In the genomic region with DNA sequence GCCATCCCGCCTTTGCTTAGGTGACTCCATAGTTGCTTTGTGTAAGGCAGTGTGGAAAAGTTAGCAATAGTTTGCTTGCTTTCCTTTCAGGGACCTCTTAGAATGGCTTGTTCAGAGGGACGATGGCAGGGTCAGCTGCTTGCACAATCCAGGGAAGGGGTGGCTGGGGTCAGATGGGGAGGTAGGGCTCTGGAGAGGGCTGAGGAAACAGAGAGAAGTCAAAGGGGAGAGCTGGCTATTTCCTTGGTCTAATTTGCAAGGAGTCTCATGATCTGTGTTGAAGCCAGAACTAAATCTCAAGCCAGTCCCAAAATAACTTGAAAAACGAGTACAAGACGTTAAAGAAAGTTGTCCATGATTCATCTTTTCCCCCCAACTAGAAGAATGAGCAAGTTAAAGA, we compare ENCODE assay signal across 13 mouse cellular contexts. TPM values are rescaled to one million over a fixed set of nuclear protein-coding genes. Genes with fewer than 3 reads are reported as not detected.
DNase-seq lines count a peak whose midpoint lies in the region; ATAC-seq and TF ChIP-seq lines count a peak whose summit lies in the region.
"Had no signal": no experiment of that assay in that cellular context is flagged by ENCODE, and none has a peak within 500 bp of the region (broad histone marks: within the 10 kb centered on the region; RNA-seq: fewer than 3 reads in every experiment).

No protein-coding gene starts in this region.

- no peak for TF ChIP-seq CTCF in heart, adult 2 months (IDR thresholded peaks at IDR 0.05)

- H3K27ac ChIP-seq in heart, adult 2 months, result peak overlapping the region; percentile 23
- H3K27ac ChIP-seq: hindbrain, embryonic 13.5 days; macrophage had no signal

- H3K4me1 ChIP-seq in heart, adult 2 months (ENCODE audit: control insufficient read depth, insufficient read depth, low read length), result peaks cover 1% of the 10 kb centered on the region; the same call in 1 of the 2 replicates
- H3K4me1 ChIP-seq in megakaryocyte, embryonic 14.5 days, result peaks cover 19% of the 10 kb centered on the region
- H3K4me1 ChIP-seq: hindbrain, embryonic 13.5 days had no signal

- no peak for ATAC-seq in megakaryocyte, adult 5-6 weeks (ENCODE audit: poor library complexity, severe bottlenecking)
- no peak for ATAC-seq in CD4-positive, CD25-positive, alpha-beta regulatory T cell, adult 4 months
- ATAC-seq: forebrain, embryonic 16.5 days had no signal

- H3K27me3 ChIP-seq in heart, adult 2 months (ENCODE audit: control insufficient read depth, insufficient read depth, low read length), result peaks cover 2% of the 10 kb centered on the region; the same call in 1 of the 2 replicates
- H3K27me3 ChIP-seq in megakaryocyte, embryonic 14.5 days (replicated peaks), result peaks cover 70% of the 10 kb centered on the region

- H3K9me3 ChIP-seq in megakaryocyte, embryonic 14.5 days, result no peaks in the 10 kb centered on the region
- H3K9me3 ChIP-seq: hindbrain, embryonic 13.5 days had no signal

- no peak for DNase-seq in heart, adult 2 months
- no peak for DNase-seq in heart, postnatal 25 days (ENCODE audit: low spot score)
- DNase-seq in kidney, postnatal 36 days, result peak; percentile 36 to 52
- DNase-seq in spleen, postnatal 10 days (ENCODE audit: low spot score in 2 of 2), result no peak
- DNase-seq: cerebellum, adult 11 months; retina, postnatal 1 day had no signal

- H3K36me3 ChIP-seq in heart, adult 2 months (ENCODE audit: control insufficient read depth, insufficient read depth, low read length), result no peaks in the 10 kb centered on the region
- H3K36me3 ChIP-seq in megakaryocyte, embryonic 14.5 days (replicated peaks; ENCODE audit: low read length), result no peaks in the 10 kb centered on the region
- H3K36me3 ChIP-seq: hindbrain, embryonic 13.5 days had no signal

- no peak for TF ChIP-seq POLR2A in heart, adult 2 months (IDR thresholded peaks at IDR 0.05; ENCODE audit: insufficient read depth, low read depth, low read length)

- no peak overlapping the region for H3K9ac ChIP-seq in heart, adult 2 months (ENCODE audit: low read depth, low read length)
- H3K9ac ChIP-seq: hindbrain, embryonic 13.5 days had no signal

- no peak overlapping the region for H3K4me3 ChIP-seq in heart, adult 2 months
- H3K4me3 ChIP-seq in megakaryocyte, embryonic 14.5 days (replicated peaks), result peak overlapping the region; percentile 46
- H3K4me3 ChIP-seq: hindbrain, embryonic 13.5 days had no signal

- intact Hi-C loops in heart, adult 2 months (cut with DNase I), result no loop called here
- intact Hi-C loops in heart, postnatal 25 days (cut with DNase I), result no loop called here

- WGBS in heart, adult 2 months, result 36% methylated on average over 4 of the region's 4 CpGs

- H3K79me2 ChIP-seq in heart, adult 2 months (replicated peaks; ENCODE audit: control insufficient read depth, insufficient read depth, low read length), result no peaks in the 10 kb centered on the region

- no peak for TF ChIP-seq EP300 in heart, adult 2 months (IDR thresholded peaks at IDR 0.05; ENCODE audit: insufficient read depth, low read depth, low read length)

RNA-seq across cellular contexts. Expression of a gene that starts 13.7 kb away (rescaled TPM):
- total RNA-seq in heart, adult 2 months (2021), result under 1 TPM; 0.20 to 0.29 TPM
- polyA plus RNA-seq in heart, adult 2 months (2012; rRNA removed), result 0.14 and 0.18 TPM in 2 replicates
- under 1 TPM; 0.26 to 0.84 TPM for total RNA-seq in heart, postnatal 25 days (2021)
- polyA plus RNA-seq in megakaryocyte, embryonic 14.5 days (2012; ENCODE audit: insufficient read depth, low replicate concordance), result 0.40 TPM in 1 of 2 replicates, not detected in the other
- 11.7 and 13.9 TPM in 2 replicates for total RNA-seq in megakaryocyte, adult 5-6 weeks (2015)
- total RNA-seq in megakaryocyte, adult 5-6 weeks (2017), result 25.1 and 27.0 TPM in 2 replicates
- polyA plus RNA-seq in CD4-positive, CD25-positive, alpha-beta regulatory T cell, adult 4 months (2017; shearing (Covaris generic)), result 1 to 10 TPM; 3.8 to 5.3 TPM
- polyA plus RNA-seq: neural tube, embryonic 14.5 days had no signal

RNA-seq across cellular contexts. Expression of a gene that starts 24.9 kb away (rescaled TPM):
- 1 to 10 TPM; 1.2 to 1.3 TPM for total RNA-seq in heart, adult 2 months (2021)
- polyA plus RNA-seq in heart, adult 2 months (2012; rRNA removed), result 0.23 and 0.31 TPM in 2 replicates
- 1 to 10 TPM; 1.1 TPM for total RNA-seq in heart, postnatal 25 days (2021)
- polyA plus RNA-seq in megakaryocyte, embryonic 14.5 days (2012; ENCODE audit: insufficient read depth, low replicate concordance), result 0.09 TPM in 1 of 2 replicates, not detected in the other
- 0.42 and 0.78 TPM in 2 replicates for total RNA-seq in megakaryocyte, adult 5-6 weeks (2015)
- 0.95 and 0.98 TPM in 2 replicates for total RNA-seq in megakaryocyte, adult 5-6 weeks (2017)
- under 1 TPM; 0.30 to 0.39 TPM for polyA plus RNA-seq in CD4-positive, CD25-positive, alpha-beta regulatory T cell, adult 4 months (2017; shearing (Covaris generic))

RNA-seq across cellular contexts. Expression of a gene that starts 37.7 kb away (rescaled TPM):
- 1 to 10 TPM; 1.4 to 1.8 TPM for total RNA-seq in heart, adult 2 months (2021)
- polyA plus RNA-seq in heart, adult 2 months (2012; rRNA removed), result 0.82 and 1.2 TPM in 2 replicates
- total RNA-seq in heart, postnatal 25 days (2021), result 1 to 10 TPM; 1.5 to 2.6 TPM
- not detected in 2 replicates for polyA plus RNA-seq in megakaryocyte, embryonic 14.5 days (2012; ENCODE audit: insufficient read depth, low replicate concordance)
- 2.0 and 2.5 TPM in 2 replicates for total RNA-seq in megakaryocyte, adult 5-6 weeks (2015)
- total RNA-seq in megakaryocyte, adult 5-6 weeks (2017), result 2.9 and 3.8 TPM in 2 replicates
- polyA plus RNA-seq in CD4-positive, CD25-positive, alpha-beta regulatory T cell, adult 4 months (2017; shearing (Covaris generic)), result 10 to 100 TPM in 1 of 2 experiments, 1 to 10 TPM in 1; 7.5 to 10.8 TPM

RNA-seq across cellular contexts. Expression of a gene that starts 45.6 kb away (rescaled TPM):
- total RNA-seq in heart, adult 2 months (2021), result 10 to 100 TPM; 14.2 to 16.9 TPM
- 5.1 and 8.3 TPM in 2 replicates for polyA plus RNA-seq in heart, adult 2 months (2012; rRNA removed)
- total RNA-seq in heart, postnatal 25 days (2021), result 1 to 10 TPM; 2.5 to 2.8 TPM
- polyA plus RNA-seq in megakaryocyte, embryonic 14.5 days (2012; ENCODE audit: insufficient read depth, low replicate concordance), result not detected in 2 replicates
- not detected in 2 replicates for total RNA-seq in megakaryocyte, adult 5-6 weeks (2015)
- total RNA-seq in megakaryocyte, adult 5-6 weeks (2017), result 0.04 TPM in 1 of 2 replicates, not detected in the other
- under 1 TPM in 1 of 2 experiments, not detected in 1; 0.07 TPM for polyA plus RNA-seq in CD4-positive, CD25-positive, alpha-beta regulatory T cell, adult 4 months (2017; shearing (Covaris generic))
- polyA plus RNA-seq: macrophage had no signal

RNA-seq across cellular contexts. Expression of a gene that starts 53.0 kb away (rescaled TPM):
- 1 to 10 TPM in 1 of 2 experiments, under 1 TPM in 1; 0.77 to 1.2 TPM for total RNA-seq in heart, adult 2 months (2021)
- 1.6 and 1.8 TPM in 2 replicates for polyA plus RNA-seq in heart, adult 2 months (2012; rRNA removed)
- 1 to 10 TPM in 1 of 2 experiments, under 1 TPM in 1; 0.81 to 1.0 TPM for total RNA-seq in heart, postnatal 25 days (2021)
- polyA plus RNA-seq in megakaryocyte, embryonic 14.5 days (2012; ENCODE audit: insufficient read depth, low replicate concordance), result not detected in 2 replicates
- not detected in 2 replicates for total RNA-seq in megakaryocyte, adult 5-6 weeks (2015)
- 0.04 TPM in 1 of 2 replicates, not detected in the other for total RNA-seq in megakaryocyte, adult 5-6 weeks (2017)
- polyA plus RNA-seq in CD4-positive, CD25-positive, alpha-beta regulatory T cell, adult 4 months (2017; shearing (Covaris generic)), result under 1 TPM; 0.16 to 0.24 TPM
- polyA plus RNA-seq: macrophage; neural tube, embryonic 14.5 days had no signal

Comparison
In these comparisons a context has a peak if more than half of its experiments do, and no peak if none do; other contexts are left out.
1. DNase-seq: peak in kidney, postnatal 36 days (2 of 2); none in heart, adult 2 months (0 of 2), heart, postnatal 25 days (single experiment) and spleen, postnatal 10 days (0 of 2).
2. RNA of a gene that starts 13.7 kb away (total RNA-seq): 11.7 to 27.0 TPM in megakaryocyte, adult 5-6 weeks; 0.26 to 0.84 TPM in heart, postnatal 25 days and 0.20 to 0.29 TPM in heart, adult 2 months; every median in the first group is over 4 times any median in the second.